Mouse (Mus musculus) lung, adult 10 weeks (tissue): ENCODE data around the gene Clpp. TPM values are rescaled to one million over a fixed set of nuclear protein-coding genes. Genes with fewer than 3 reads are reported as not detected.

ENCODE experiments used
- polyA plus RNA-seq: library from polyadenylated mRNA; stranded (reverse); fragments of 350-450 nt; fragmentation: Illumina TruSeq; extraction: RNeasy Lipid Tissue Mini Kit (QIAGEN cat#74804); gene quantifications from one replicate; pipeline ENCODE4 v1.2.3, GENCODE M21; 2014; ENCODE audit warnings: low read depth, low replicate concordance; ENCODE audit not compliant: insufficient read depth

Gene Clpp
- 51.4 TPM for polyA plus RNA-seq

GRCm38 (mm10) chr17:56990115-56990746, at the start of gene Clpp:
Gene Clpp (plus strand): TSS chr17:56990305.

GRCm38 (mm10) chr17:56982013-56982412, 8.1 kb upstream of the Clpp start, which contains the start of gene Acer1:
Gene Acer1 (minus strand): TSS chr17:56982126.

GRCm38 (mm10) chr17:56997029-56997667, 7.0 kb downstream of the Clpp start, which contains the start of gene Alkbh7:
Gene Alkbh7 (plus strand): TSS chr17:56997339.

GRCm38 (mm10) chr17:56999968-57000609, 10.0 kb downstream of the Clpp start, which contains the start of gene Pspn:
Gene Pspn (minus strand): TSS chr17:57000018.

DNA sequence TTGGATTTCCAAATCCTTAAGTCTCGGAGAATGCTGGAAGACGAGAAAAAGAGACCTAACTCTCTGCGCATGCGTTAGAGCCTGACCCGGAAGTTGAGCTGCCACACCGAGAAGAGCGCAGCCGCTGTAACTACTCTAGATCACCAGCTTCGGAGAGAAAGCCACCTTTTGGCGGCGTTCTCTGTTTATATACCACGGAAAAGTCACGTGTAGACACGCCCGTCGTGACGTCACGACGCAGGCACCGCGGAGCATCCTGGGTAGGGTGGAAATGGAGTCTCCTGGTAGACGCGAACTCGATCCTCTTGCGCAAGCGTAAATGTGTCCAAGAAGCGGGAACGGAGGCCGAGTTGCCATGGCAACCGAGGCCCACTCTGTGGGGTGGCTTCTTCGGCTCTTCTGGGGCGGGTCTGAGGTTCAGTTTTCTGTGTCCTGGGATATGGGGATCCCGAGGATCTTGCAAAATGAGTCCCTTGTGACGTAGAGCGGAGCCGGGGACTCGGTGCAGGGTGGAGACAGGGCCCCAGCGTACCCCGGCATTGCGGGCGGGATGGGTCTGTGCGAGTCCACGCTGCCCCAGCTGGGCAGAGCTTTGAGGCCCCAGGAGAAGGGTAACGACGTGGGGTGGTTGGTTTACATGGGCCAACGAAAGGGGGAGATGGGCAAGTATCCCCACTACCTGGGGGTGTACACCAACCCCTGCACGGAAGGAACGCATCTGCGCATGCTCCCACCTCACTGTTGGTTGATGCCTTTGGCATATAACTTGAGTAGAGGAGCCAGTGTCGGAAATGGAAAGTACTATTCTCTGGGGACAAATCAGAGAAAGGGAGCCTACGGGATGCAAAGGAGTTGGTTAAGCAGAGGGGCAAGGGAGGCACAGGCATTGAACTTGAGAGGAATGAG, 21.4 kb downstream of the Clpp start, which contains the start of the genes Gtf2f1 and Gm17949:
Gene Gtf2f1, minus strand, starts transcription at position 53 of the 906 bp plus-strand sequence.
Gene Gm17949, plus strand, starts transcription at position 234 of the 906 bp plus-strand sequence.

DNA sequence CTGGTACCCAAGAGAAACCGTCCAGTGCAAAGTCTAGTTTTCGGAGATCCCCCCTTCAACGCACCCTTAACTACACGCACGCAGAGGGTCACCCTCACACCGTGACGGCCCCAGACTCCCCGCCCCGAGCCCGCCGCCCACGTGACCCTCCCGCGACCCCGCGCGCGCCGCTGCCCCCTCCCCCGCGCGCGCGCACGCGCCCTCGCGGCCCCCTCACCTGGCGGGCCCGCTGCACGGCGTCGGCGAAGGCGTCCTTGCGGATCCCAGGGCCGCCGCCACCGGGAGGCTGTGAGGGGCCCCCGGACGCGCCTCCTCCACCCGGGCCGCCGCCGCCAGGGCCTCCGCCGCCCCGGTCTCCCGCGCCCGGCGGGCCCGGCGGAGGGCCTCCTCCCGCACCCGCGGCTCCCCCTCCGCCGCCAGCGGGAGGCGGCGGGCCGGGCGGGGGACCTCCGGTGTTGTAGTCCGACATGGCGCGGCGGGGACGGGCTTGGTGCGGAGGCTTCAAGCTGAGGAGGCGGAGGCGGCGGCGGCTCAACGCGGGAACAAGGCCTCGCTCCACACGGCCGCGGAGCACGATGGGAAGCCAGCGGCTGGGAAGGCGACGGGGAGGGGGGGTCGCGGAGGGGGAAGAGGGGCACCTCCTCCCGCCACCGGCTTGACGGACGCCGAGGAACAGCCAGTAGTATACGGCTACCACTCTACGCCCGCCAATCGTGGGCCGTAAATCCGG, 41.0 kb downstream of the Clpp start, which contains the start of gene Khsrp:
Gene Khsrp, minus strand, starts transcription at position 592 of the 730 bp plus-strand sequence.

DNA sequence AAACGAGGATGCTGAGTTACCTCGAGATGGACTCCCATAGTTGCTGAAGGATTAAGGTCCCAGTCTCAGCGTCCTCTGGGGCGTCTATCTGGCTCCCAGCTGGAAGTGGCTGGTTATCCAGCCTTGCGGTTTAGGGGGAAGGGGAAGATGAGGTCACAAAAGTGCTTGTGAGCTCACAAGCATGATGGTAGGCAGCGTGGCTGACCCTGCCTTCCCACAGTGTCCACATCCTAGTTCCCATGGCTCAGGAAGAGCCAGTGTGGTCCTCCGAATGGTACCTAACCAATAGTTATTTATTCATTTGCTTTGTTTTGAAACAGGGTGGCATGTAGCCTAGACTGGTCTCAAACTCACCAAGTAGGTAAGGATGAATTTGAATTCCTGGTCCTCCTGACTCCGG, 51.4 kb downstream of the Clpp start, which contains the start of gene Slc25a41:
Gene Slc25a41, minus strand, starts transcription at position 101 of the 400 bp plus-strand sequence.

Other genes with a start within 250 kb of the Clpp start
- gene Nrtn, start 232.8 kb upstream of the Clpp start, polyA plus RNA-seq: 2.7 TPM
- gene Dus3l, start 225.5 kb upstream of the Clpp start, polyA plus RNA-seq: 18.8 TPM
- gene Prr22, start 220.1 kb upstream of the Clpp start, polyA plus RNA-seq: 0.23 TPM
- 5.4 TPM for gene Rfx2, start 159.3 kb upstream of the Clpp start, polyA plus RNA-seq
- not detected for gene Acsbg2, start 115.9 kb upstream of the Clpp start, polyA plus RNA-seq
- gene 1700061G19Rik, start 114.8 kb upstream of the Clpp start, polyA plus RNA-seq: 0.19 TPM
- gene Mllt1, start 54.9 kb upstream of the Clpp start, polyA plus RNA-seq: 16.5 TPM
- not detected for gene Acer1, start 8.2 kb upstream of the Clpp start, polyA plus RNA-seq
- gene Alkbh7, start 7.0 kb downstream of the Clpp start, polyA plus RNA-seq: 28.8 TPM
- gene Pspn, start 9.7 kb downstream of the Clpp start, polyA plus RNA-seq: not detected
- 31.3 TPM for gene Gtf2f1, start 21.0 kb downstream of the Clpp start, polyA plus RNA-seq
- not detected for gene Gm17949, start 21.2 kb downstream of the Clpp start, polyA plus RNA-seq
- 17.6 TPM for gene Khsrp, start 41.2 kb downstream of the Clpp start, polyA plus RNA-seq
- gene Slc25a41, start 51.3 kb downstream of the Clpp start, polyA plus RNA-seq: not detected
- gene Crb3, start 68.8 kb downstream of the Clpp start, polyA plus RNA-seq: 65.6 TPM
- 22.4 TPM for gene Slc25a23, start 69.6 kb downstream of the Clpp start, polyA plus RNA-seq
- 6.3 TPM for gene Dennd1c, start 88.2 kb downstream of the Clpp start, polyA plus RNA-seq
- gene Tubb4a, start 97.5 kb downstream of the Clpp start, polyA plus RNA-seq: 15.2 TPM
- 7.4 TPM for gene Tnfsf9, start 115.0 kb downstream of the Clpp start, polyA plus RNA-seq
- not detected for gene Cd70, start 159.5 kb downstream of the Clpp start, polyA plus RNA-seq
- 1.2 TPM for gene Tnfsf14, start 203.9 kb downstream of the Clpp start, polyA plus RNA-seq
- 224 TPM for gene C3, start 237.8 kb downstream of the Clpp start, polyA plus RNA-seq